In the genomic region with DNA sequence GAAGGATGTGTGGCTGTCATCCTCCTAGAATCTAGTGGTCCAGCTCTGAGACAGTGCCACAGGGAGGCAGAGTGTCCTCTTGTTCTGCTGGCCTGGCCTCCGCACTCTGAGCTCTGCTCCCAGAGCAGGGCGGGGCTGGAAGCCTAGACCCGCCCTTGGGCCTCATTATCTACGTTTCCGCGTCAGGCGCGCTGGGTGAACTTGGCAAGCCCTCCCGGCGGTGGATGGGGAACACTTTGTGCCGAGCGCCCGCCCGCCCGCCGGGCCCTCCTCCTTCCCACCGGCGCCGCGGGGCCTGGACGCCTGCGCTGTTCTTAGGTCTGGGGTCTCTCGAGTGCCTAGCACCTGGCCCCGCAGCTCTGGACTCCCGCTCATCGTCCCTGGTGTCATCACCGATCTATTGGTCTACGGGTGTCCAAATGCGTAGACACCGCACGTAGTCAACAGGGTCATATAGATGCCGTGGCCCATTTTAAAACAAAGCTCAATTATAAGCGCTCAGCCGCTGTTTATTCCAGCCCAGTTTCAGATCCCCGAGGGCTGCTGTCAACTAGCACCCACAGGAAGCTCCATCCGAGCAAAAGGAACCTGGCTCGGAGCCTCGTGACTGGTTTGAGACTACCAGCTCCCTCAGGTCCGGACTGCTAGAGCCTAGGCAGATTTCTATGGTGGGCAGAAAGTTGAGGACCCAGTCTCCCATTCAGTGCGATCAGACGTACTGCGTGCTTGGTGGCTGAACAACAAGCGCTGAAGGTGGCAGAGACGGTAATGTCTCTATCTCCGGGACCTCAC, we compare ENCODE assay signal across 9 mouse cellular contexts. TPM values are rescaled to one million over a fixed set of nuclear protein-coding genes. Genes with fewer than 3 reads are reported as not detected.
DNase-seq lines count a peak whose midpoint lies in the region; ATAC-seq and TF ChIP-seq lines count a peak whose summit lies in the region.
"Had no signal": no experiment of that assay in that cellular context is flagged by ENCODE, and none has a peak within 500 bp of the region (broad histone marks: within the 10 kb centered on the region; RNA-seq: fewer than 3 reads in every experiment).

No protein-coding gene starts in this region.

- H3K27ac ChIP-seq in forebrain, embryonic 12.5 days: no peak overlapping the region
- peak overlapping the region; percentile 88 for H3K27ac ChIP-seq in heart, embryonic 16.5 days (ENCODE audit: low read length)
- H3K27ac ChIP-seq in liver, embryonic 12.5 days: peak overlapping the region; percentile 61

- under 1% methylated on average over 45 of the region's 45 CpGs for WGBS in forebrain, embryonic 12.5 days
- WGBS in heart, embryonic 16.5 days: under 1% methylated on average over 45 of the region's 45 CpGs
- WGBS in liver, embryonic 12.5 days (ENCODE audit: insufficient replicate concordance): under 1% methylated on average over 45 of the region's 45 CpGs

- H3K4me1 ChIP-seq in forebrain, embryonic 12.5 days: peaks cover 46% of the 10 kb centered on the region
- peaks cover 7% of the 10 kb centered on the region for H3K4me1 ChIP-seq in heart, embryonic 16.5 days (ENCODE audit: control insufficient read depth, insufficient read depth, low read length)
- H3K4me1 ChIP-seq in liver, embryonic 12.5 days: peaks cover 36% of the 10 kb centered on the region

- no peaks in the 10 kb centered on the region for H3K9me3 ChIP-seq in forebrain, embryonic 12.5 days
- no peaks in the 10 kb centered on the region for H3K9me3 ChIP-seq in heart, embryonic 16.5 days (replicated peaks; ENCODE audit: control insufficient read depth, low read length)
- H3K9me3 ChIP-seq in liver, embryonic 12.5 days (replicated peaks): no peaks in the 10 kb centered on the region

- H3K27me3 ChIP-seq in forebrain, embryonic 12.5 days: peaks cover 70% of the 10 kb centered on the region
- peaks cover 2% of the 10 kb centered on the region for H3K27me3 ChIP-seq in heart, embryonic 16.5 days (ENCODE audit: control insufficient read depth, insufficient read depth, low read length)
- peaks cover 74% of the 10 kb centered on the region for H3K27me3 ChIP-seq in liver, embryonic 12.5 days (replicated peaks)
- no peaks in the 10 kb centered on the region for H3K27me3 ChIP-seq in myocyte (ENCODE audit: control insufficient read depth, insufficient read depth, insufficient read length)

- peak; percentile 69 for DNase-seq in CD4-positive, CD25-positive, alpha-beta regulatory T cell, adult 2 months (ENCODE audit: low read depth, low spot score)
- peak; percentile 79 for DNase-seq in c-Kit-positive CD71-positive TER-119-negative erythroid progenitor cells, embryonic 14.5 days (ENCODE audit: low read depth)
- peak; percentile 91 to 96 for DNase-seq in kidney, postnatal 25 days
- peak; percentile 83 to 89 for DNase-seq in spleen, postnatal 4 days (ENCODE audit: low spot score in 2 of 2)

- H3K4me2 ChIP-seq in forebrain, embryonic 12.5 days: peak overlapping the region; percentile 98
- H3K4me2 ChIP-seq in heart, embryonic 16.5 days (ENCODE audit: low read depth, low read length): peak overlapping the region; percentile 99
- peak overlapping the region; percentile 86 for H3K4me2 ChIP-seq in liver, embryonic 12.5 days
- H3K4me2 ChIP-seq in myocyte (ENCODE audit: low read depth): peak overlapping the region; percentile 100

- no peaks in the 10 kb centered on the region for H3K36me3 ChIP-seq in forebrain, embryonic 12.5 days (replicated peaks)
- no peaks in the 10 kb centered on the region for H3K36me3 ChIP-seq in heart, embryonic 16.5 days (ENCODE audit: control insufficient read depth, insufficient read depth)
- H3K36me3 ChIP-seq in liver, embryonic 12.5 days: no peaks in the 10 kb centered on the region
- no peaks in the 10 kb centered on the region for H3K36me3 ChIP-seq in myocyte (ENCODE audit: control insufficient read depth, insufficient read depth)
- H3K36me3 ChIP-seq: G1E had no signal

- H3ac ChIP-seq in myocyte (ENCODE audit: control insufficient read depth, insufficient read length): peak overlapping the region; percentile 43

- peak overlapping the region; percentile 66 for H3K9ac ChIP-seq in forebrain, embryonic 12.5 days
- H3K9ac ChIP-seq in heart, embryonic 16.5 days (ENCODE audit: low read length): peak overlapping the region; percentile 73
- peak overlapping the region; percentile 67 for H3K9ac ChIP-seq in liver, embryonic 12.5 days

- no peaks in the 10 kb centered on the region for H3K79me2 ChIP-seq in myocyte (ENCODE audit: control insufficient read depth, insufficient read depth)

- peak; percentile 82 for ATAC-seq in forebrain, embryonic 12.5 days (ENCODE audit: low FRiP score)
- ATAC-seq in heart, embryonic 16.5 days (replicated peaks; ENCODE audit: extremely low read depth, insufficient read depth, low FRiP score): peak; percentile 94
- ATAC-seq in liver, embryonic 12.5 days: peak; percentile 93

- peak overlapping the region; percentile 50 for H3K4me3 ChIP-seq in forebrain, embryonic 12.5 days (replicated peaks)
- H3K4me3 ChIP-seq in heart, embryonic 16.5 days (ENCODE audit: low read length): peak overlapping the region; percentile 68
- peak overlapping the region; percentile 61 for H3K4me3 ChIP-seq in liver, embryonic 12.5 days
- H3K4me3 ChIP-seq in myocyte: peak overlapping the region; percentile 55

- peak; percentile 53 for TF ChIP-seq POLR2A in myocyte (IDR thresholded peaks at IDR 0.05; ENCODE audit: insufficient read length, low read depth)

TF ChIP-seq in myocyte, 11 proteins besides CTCF, POLR2A, EP300 and RAD21:
- TF ChIP-seq POLR2AphosphoS2 (IDR thresholded peaks at IDR 0.05; ENCODE audit: insufficient read length, low read depth) (peak; percentile 51), MYOG (IDR thresholded peaks at IDR 0.05; ENCODE audit: control insufficient read depth in 1 of 3, insufficient read depth in 1 of 3, insufficient read length in 2 of 3, low read depth in 2 of 3) (no peak)

RNA-seq across cellular contexts. Expression of gene Eva1c, which starts 3.6 kb away (rescaled TPM):
- 2.6 and 3.6 TPM in 2 replicates for polyA plus RNA-seq in forebrain, embryonic 12.5 days (2016; fragmentation: Nextera tagmentation; extraction: Ambion mirVana)
- polyA plus RNA-seq in heart, embryonic 16.5 days (2015; fragmentation: Nextera tagmentation; extraction: Ambion mirVana): 3.3 TPM in 2 replicates
- 0.11 and 0.30 TPM in 2 replicates for polyA plus RNA-seq in liver, embryonic 12.5 days (2016; fragmentation: Nextera tagmentation; extraction: Ambion mirVana)
- polyA plus RNA-seq in myocyte (2012; fragmentation: generic; extraction: Trizol): 4.5 TPM
- polyA plus RNA-seq: G1E had no signal

RNA-seq across cellular contexts. Expression of gene Urb1, which starts 19.9 kb away (rescaled TPM):
- 13.6 and 13.9 TPM in 2 replicates for polyA plus RNA-seq in forebrain, embryonic 12.5 days (2016; fragmentation: Nextera tagmentation; extraction: Ambion mirVana)
- polyA plus RNA-seq in heart, embryonic 16.5 days (2015; fragmentation: Nextera tagmentation; extraction: Ambion mirVana): 6.7 and 7.2 TPM in 2 replicates
- polyA plus RNA-seq in liver, embryonic 12.5 days (2016; fragmentation: Nextera tagmentation; extraction: Ambion mirVana): 9.7 and 10.3 TPM in 2 replicates
- 4.5 TPM for polyA plus RNA-seq in myocyte (2012; fragmentation: generic; extraction: Trizol)
